Mouse (Mus musculus) stomach, embryonic 14.5 days (tissue): ENCODE data around the gene Clmn. TPM values are rescaled to one million over a fixed set of nuclear protein-coding genes. Genes with fewer than 3 reads are reported as not detected.
"Not testable (repeated sequence)": the region's sequence is repeated elsewhere in the genome, so short reads cannot be mapped to it uniquely, and the experiment has no call there.

Source experiments
- ATAC-seq: fragments of 200-750 bp; cut with Nextera tagmentation; 2 replicates; pipeline ENCODE4 v1.8.0; 2017; ENCODE audit warnings: low read depth, moderate TSS enrichment; ENCODE audit not compliant: insufficient number of reproducible peaks, insufficient read depth, low FRiP score
- H3K27ac ChIP-seq: fragments of 300-500 bp; sonication (generic); 2 replicates; pipeline ENCODE4 v1.5.1; 2014; ENCODE audit warnings: mild to moderate bottlenecking, low read length, moderate library complexity, mixed read lengths
- H3K27me3 ChIP-seq: fragments of 300-500 bp; sonication (generic); 2 replicates; pipeline ENCODE4 v1.6.1; 2014; ENCODE audit warnings: low read length, control low read depth, mixed read lengths; ENCODE audit not compliant: control insufficient read depth, insufficient read depth
- H3K36me3 ChIP-seq: fragments of 300-500 bp; sonication (generic); 2 replicates; pipeline ENCODE4 v1.6.1; 2014; ENCODE audit warnings: mild to moderate bottlenecking, control low read depth, low read length, moderate library complexity, mixed read lengths; ENCODE audit not compliant: control insufficient read depth, insufficient read depth
- H3K4me1 ChIP-seq: fragments of 300-500 bp; sonication (generic); 2 replicates; pipeline ENCODE4 v1.6.1; 2014; ENCODE audit warnings: low read length, control low read depth, mixed read lengths; ENCODE audit not compliant: control insufficient read depth, insufficient read depth
- H3K4me2 ChIP-seq: fragments of 300-500 bp; sonication (generic); replicated peaks from 2 replicates; pipeline ENCODE4 v1.6.1; 2014; ENCODE audit warnings: low read depth, low read length, control low read depth
- H3K4me3 ChIP-seq: fragments of 300-500 bp; sonication (generic); 2 replicates; pipeline ENCODE4 v1.5.1; 2014; ENCODE audit warnings: low read depth, low read length, control low read depth
- H3K9ac ChIP-seq: fragments of 300-500 bp; sonication (generic); replicated peaks from 2 replicates; pipeline ENCODE4 v1.6.1; 2014; ENCODE audit warnings: low read depth, mild to moderate bottlenecking, control low read depth, low read length, moderate library complexity, mixed read lengths
- H3K9me3 ChIP-seq: fragments of 300-500 bp; sonication (generic); 2 replicates; pipeline ENCODE4 v1.6.1; 2016; ENCODE audit warnings: low read depth, low read length, control low read depth; ENCODE audit not compliant: control insufficient read depth
- WGBS: fragments of 180-500 bp; shearing (Covaris S2); extraction: QIAGEN DNeasy Blood & Tissue Kit; methylation state at CpG from one replicate; pipeline ENCODE4 v1.1.7; 2014; 5-methylcytosine and 5-hydroxymethylcytosine counted together
- polyA plus RNA-seq: library from polyadenylated mRNA; unstranded; fragments of >200 nt; fragmentation: Nextera tagmentation; extraction: Ambion mirVana; gene quantifications from 2 replicates; pipeline ENCODE4 v1.2.1, GENCODE M21; 2014

Gene Clmn
- polyA plus RNA-seq, 1 experiment from 2014 or later = 3.1 TPM

DNA sequence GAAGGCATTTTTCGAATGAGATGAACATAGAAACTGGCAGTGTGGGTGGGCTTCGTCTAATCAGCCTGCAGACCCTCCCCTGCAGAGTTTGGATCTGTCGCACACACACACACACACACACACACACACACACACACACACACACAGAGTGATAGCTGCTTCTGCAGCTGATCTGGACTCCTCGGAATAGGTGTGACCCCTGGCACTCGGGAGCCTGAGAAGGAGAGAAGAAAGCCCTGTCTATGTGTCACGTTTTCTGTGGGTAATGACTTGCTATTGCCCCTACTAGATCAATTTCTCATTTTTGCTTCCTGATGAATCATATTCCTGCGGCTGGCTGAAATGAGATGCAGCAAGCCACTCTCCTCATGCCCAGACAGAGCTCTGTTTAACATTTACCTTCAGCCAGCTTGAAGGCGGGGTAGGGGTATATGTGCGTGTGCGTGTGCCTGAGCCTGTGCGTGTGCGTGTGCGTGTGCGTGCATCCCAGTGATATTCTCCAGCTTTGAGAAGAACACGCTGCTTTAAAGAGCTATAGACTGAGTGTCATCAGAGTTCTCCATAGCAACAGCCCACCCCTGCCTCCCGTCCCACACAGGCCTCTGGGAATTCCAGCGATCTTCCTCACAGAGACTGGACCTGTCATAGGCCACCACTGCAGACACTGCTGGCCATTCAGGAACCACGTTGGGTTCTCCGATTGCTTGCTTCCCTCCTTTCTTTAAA lies 29.3 kb downstream of the Clmn start:
- Histone ChIP-seq H3K9me3 (no peaks in the 10 kb centered on the region), H3K27ac (no peak overlapping the region), H3K4me2 (no peak overlapping the region), H3K27me3 (no peaks in the 10 kb centered on the region), H3K9ac (no peak overlapping the region), H3K36me3 (no peaks in the 10 kb centered on the region), H3K4me1 (no peaks in the 10 kb centered on the region), H3K4me3 (no peak overlapping the region)
- no peak for ATAC-seq
- 67% methylated on average over 19 of the region's 19 CpGs for WGBS

DNA sequence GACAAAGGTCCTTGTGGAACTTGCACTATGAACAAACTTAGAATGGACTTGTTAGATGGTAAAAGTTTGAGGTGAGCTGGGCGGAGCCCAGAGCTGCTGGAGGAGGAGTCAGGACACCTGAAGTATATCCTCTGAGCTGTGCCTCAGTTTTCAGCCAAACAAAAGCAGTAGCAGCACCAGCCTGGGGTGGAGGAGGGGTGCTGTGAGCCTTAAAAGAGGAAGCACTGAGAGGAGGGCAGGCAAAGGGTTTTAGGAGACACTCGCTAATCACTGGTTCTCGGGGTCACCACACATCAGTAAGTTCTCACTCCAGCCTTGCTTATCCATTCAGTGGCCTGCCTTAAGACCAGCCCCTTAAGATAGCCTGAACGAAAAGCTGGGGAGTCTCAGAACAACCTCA lies 30.1 kb downstream of the Clmn start:
- ATAC-seq = no peak
- Histone ChIP-seq H3K4me2 (no peak overlapping the region), H3K9me3 (no peaks in the 10 kb centered on the region), H3K9ac (no peak overlapping the region), H3K4me3 (no peak overlapping the region), H3K27ac (no peak overlapping the region), H3K4me1 (peaks cover 7% of the 10 kb centered on the region; the same call in 1 of the 2 replicates), H3K27me3 (no peaks in the 10 kb centered on the region), H3K36me3 (no peaks in the 10 kb centered on the region)
- 75% methylated on average over 4 of the region's 4 CpGs for WGBS

DNA sequence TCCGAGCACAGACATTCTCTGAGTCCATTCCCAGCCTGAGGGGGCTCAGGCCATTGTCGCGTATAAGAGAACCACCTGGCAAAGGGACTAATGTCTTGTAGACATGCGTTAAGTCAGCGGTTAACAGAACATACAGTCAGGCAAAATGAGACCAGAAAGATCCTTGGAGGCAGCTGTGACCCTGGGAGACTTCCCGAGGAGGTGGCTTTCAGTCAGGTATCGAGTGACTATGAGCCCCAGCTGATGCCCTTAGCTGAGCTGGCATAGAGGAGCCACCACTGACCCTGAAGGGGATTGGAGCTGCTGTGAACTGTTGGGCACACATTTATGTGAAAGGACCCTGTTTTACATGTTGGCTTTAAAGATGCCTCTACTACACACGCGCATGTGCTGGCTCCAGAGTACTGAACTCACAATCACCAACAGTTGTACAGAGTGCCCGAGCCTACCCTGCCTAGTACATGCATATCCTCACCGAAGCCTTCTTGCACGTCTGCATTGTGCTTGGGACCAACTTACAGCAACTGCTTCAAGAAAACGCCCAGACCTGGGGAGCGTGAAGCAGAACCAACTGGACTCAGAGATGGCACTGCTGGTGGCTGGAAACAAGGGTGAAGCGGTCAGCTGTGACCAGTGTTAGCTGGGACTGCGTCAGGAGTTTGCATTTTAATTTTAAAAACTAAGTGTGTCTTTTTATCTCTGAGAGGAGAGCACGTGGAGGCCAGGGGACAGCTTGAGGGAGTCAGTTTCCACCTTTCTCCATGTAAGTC lies 34.0 kb downstream of the Clmn start:
- Histone ChIP-seq H3K27me3 (no peaks in the 10 kb centered on the region), H3K27ac (no peak overlapping the region), H3K4me2 (no peak overlapping the region), H3K4me3 (no peak overlapping the region), H3K36me3 (no peaks in the 10 kb centered on the region), H3K9me3 (no peaks in the 10 kb centered on the region), H3K4me1 (peaks cover 13% of the 10 kb centered on the region; the same call in 1 of the 2 replicates), H3K9ac (no peak overlapping the region)
- ATAC-seq = no peak
- 80% methylated on average over 17 of the region's 17 CpGs for WGBS

DNA sequence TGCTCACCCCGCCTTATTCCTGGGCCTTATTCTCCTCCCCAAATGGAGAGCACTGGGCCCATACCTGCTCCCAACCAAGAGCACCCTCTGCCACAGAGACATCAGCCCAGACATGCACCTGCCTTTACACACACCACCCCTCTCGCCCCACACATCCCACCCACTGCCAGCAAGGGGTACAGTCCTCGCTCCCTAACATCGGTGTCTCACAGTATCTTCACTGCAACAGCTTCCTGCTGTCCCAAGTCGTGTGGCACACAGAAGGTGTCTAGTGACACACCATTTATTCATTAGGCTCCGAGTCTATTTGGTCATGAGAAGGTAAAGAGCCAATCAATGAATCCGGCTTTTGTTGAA lies 34.6 kb downstream of the Clmn start:
- H3K4me2 ChIP-seq = no peak overlapping the region
- ATAC-seq = no peak
- H3K4me3 ChIP-seq = no peak overlapping the region
- no peak overlapping the region for H3K9ac ChIP-seq
- peaks cover 13% of the 10 kb centered on the region; the same call in 1 of the 2 replicates for H3K4me1 ChIP-seq
- 66% methylated on average over 7 of the region's 7 CpGs for WGBS
- H3K36me3 ChIP-seq = no peaks in the 10 kb centered on the region
- no peaks in the 10 kb centered on the region for H3K27me3 ChIP-seq
- H3K27ac ChIP-seq = peak overlapping the region; percentile 58; the same call in 1 of the 2 replicates
- no peaks in the 10 kb centered on the region for H3K9me3 ChIP-seq

DNA sequence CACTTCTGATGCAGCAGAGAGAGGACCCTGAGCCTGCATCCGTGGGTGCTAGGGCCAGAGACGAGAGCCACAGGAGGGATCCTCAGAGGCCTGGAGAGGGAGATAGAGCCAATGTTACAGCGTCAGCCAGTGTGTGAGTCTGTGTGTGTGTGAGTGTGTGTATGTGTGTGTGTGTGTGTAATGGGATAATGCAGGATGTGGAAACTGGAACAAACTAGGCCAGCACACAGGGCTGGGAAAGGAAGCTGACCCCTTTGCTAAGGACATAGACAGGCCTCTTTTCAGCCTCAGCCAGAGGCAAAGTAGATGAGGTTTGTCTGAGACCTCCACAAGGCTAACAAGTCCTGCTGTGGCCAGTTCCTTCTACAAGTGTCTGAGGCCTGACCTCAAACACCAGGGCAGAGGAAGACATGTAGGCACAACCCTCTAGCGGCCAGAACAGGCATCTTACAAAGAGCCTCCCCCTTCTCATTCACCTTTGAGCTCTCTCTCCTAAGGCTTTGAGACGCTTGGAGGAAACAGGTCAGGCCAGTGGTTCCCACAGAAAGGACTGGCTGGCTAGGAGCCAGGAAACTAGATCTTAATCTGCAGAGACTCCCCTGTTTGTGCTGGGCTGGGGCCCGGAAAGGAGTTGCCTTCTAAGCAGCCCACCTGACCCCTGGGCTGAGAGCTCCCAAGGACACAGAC lies 35.1 kb downstream of the Clmn start:
- peak overlapping the region; percentile 58; the same call in 1 of the 2 replicates for H3K27ac ChIP-seq
- ATAC-seq = peak; percentile 89
- H3K9me3 ChIP-seq = no peaks in the 10 kb centered on the region
- H3K36me3 ChIP-seq = no peaks in the 10 kb centered on the region
- no peaks in the 10 kb centered on the region for H3K27me3 ChIP-seq
- peaks cover 18% of the 10 kb centered on the region for H3K4me1 ChIP-seq
- H3K9ac ChIP-seq = no peak overlapping the region
- H3K4me3 ChIP-seq = no peak overlapping the region
- WGBS = 27% methylated on average over 6 of the region's 6 CpGs
- no peak overlapping the region for H3K4me2 ChIP-seq

DNA sequence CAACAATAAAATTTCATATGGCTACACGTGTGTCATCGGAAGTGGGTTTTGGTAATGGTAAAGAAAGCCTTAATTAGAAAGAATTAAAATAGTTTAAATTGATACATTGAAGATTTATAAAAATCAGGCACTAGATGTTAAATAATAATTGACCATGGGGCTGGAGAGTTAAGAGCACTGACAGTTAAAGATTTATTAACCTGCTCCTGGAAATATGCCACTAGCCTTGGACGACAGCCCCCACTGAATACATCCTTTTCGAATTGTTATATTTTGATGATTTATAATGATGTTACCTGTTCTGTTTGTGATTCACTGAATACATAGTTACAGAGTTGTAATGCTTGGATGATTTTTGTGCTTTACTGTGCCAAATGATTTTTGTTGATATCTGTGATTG lies 35.9 kb downstream of the Clmn start:
- not testable (repeated sequence) for H3K4me3 ChIP-seq, ATAC-seq, H3K9me3 ChIP-seq, H3K9ac ChIP-seq, H3K27me3 ChIP-seq, H3K4me2 ChIP-seq, H3K27ac ChIP-seq, H3K36me3 ChIP-seq
- WGBS = 67% methylated on average over 4 of the region's 4 CpGs
- peaks cover 24% of the 10 kb centered on the region for H3K4me1 ChIP-seq

DNA sequence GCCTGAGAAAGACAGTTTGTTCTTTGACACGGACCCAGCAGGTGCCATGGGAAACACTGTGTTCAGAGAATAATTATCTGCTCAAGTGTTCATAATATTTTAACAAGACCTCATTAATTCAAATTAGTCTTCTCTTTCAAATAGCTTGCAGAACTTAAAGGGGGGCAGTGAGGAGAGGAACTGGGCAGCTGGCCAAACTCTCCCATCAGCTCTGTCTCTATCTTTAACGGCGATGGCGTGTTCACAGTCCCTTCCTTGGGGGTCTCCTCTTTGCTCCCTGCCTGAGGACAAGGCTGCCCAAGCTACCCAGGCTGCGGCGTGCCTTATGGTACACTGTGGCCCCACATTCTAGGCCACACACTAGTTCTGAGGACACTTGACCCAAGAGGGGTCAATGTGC lies 37.2 kb downstream of the Clmn start:
- H3K36me3 ChIP-seq = no peaks in the 10 kb centered on the region
- H3K9me3 ChIP-seq = no peaks in the 10 kb centered on the region
- no peak overlapping the region for H3K4me2 ChIP-seq
- 53% methylated on average over 6 of the region's 6 CpGs for WGBS
- H3K4me1 ChIP-seq = peaks cover 27% of the 10 kb centered on the region
- no peaks in the 10 kb centered on the region for H3K27me3 ChIP-seq
- no peak overlapping the region for H3K27ac ChIP-seq
- H3K9ac ChIP-seq = no peak overlapping the region
- no peak for ATAC-seq
- no peak overlapping the region for H3K4me3 ChIP-seq

DNA sequence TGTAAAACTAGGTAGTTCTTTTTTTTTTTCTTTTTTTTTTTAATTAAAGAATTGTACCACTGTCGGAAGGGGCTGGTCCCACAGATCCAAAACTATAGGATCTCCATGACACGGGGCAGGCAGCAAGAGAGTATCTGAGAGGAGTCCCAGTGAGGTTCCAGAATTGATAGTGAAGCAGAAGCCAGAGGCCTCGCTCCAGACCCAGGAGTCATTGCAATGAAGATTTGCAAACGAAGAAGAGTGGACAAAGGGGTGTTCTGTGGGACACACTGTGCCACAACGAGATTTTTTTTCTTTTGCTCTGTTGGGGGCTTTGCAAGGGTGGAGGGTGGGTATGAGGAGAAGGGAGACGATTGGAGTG lies 40.0 kb downstream of the Clmn start:
- Histone ChIP-seq H3K4me2 (no peak overlapping the region), H3K27me3 (no peaks in the 10 kb centered on the region), H3K9ac (no peak overlapping the region), H3K9me3 (no peaks in the 10 kb centered on the region), H3K36me3 (no peaks in the 10 kb centered on the region), H3K27ac (no peak overlapping the region), H3K4me3 (no peak overlapping the region), H3K4me1 (peaks cover 21% of the 10 kb centered on the region)
- no peak; the same call in 1 of the 2 replicates for ATAC-seq
- 42% methylated on average over 6 of the region's 6 CpGs for WGBS
